Mouse (Mus musculus) stomach, postnatal 0 days (tissue): ENCODE measurements around the gene Armc8.

ENCODE experiments used
- CTCF ChIP-seq: IDR thresholded peaks from 2 replicates; pipeline ENCODE4 v1.5.1; 2016; ENCODE audit warnings: antibody characterized with exemption, low read depth, mild to moderate bottlenecking, moderate library complexity
- EP300 ChIP-seq: optimal IDR thresholded peaks from 2 replicates; pipeline ENCODE3; 2016; ENCODE audit warnings: antibody characterized with exemption

- no peak for TF ChIP-seq CTCF
- TF ChIP-seq EP300, result no peak
Observed at GRCm38 (mm10) chr9:99468572-99468971, 100.1 kb downstream of the Armc8 start.
